Mouse (Mus musculus) CH12.LX (cell line): Measurements from ENCODE around the gene Tcp11. TPM values are rescaled to one million over a fixed set of nuclear protein-coding genes. Genes with fewer than 3 reads are reported as not detected.

Experiments used
- DNase-seq: peaks from one replicate; pipeline ENCODE4 v3.0.0-alpha.2; 2013; ENCODE audit errors: extremely low read depth
- H3K27ac ChIP-seq: 2 replicates; pipeline ENCODE4 v1.5.1; 2012; ENCODE audit warnings: low read depth, mild to moderate bottlenecking, control low read depth, moderate library complexity; ENCODE audit not compliant: insufficient read depth
- H3K27me3 ChIP-seq: replicated peaks from 2 replicates; pipeline ENCODE3; 2012; ENCODE audit warnings: inconsistent platforms
- H3K36me3 ChIP-seq, 2 experiments: replicated peaks in 1 of 2; 2 replicates each; pipeline versions ENCODE3 to v1.6.1; 2012; ENCODE audit warnings: inconsistent platforms in 1 of 2, low read length in 1 of 2, mild to moderate bottlenecking in 1 of 2, mixed read lengths in 1 of 2, moderate library complexity in 1 of 2; ENCODE audit not compliant: control insufficient read depth in 1 of 2, insufficient read depth in 1 of 2
- H3K4me1 ChIP-seq, 2 experiments: 2 replicates each; pipeline ENCODE4 v1.6.1; 2012; ENCODE audit warnings: inconsistent platforms in 1 of 2, moderate library complexity in 1 of 2; ENCODE audit not compliant: insufficient read depth in 2 of 2, control insufficient read depth in 1 of 2
- H3K4me2 ChIP-seq: 2 replicates; pipeline ENCODE4 v1.6.1; 2012; ENCODE audit warnings: low read depth, mild to moderate bottlenecking, control low read depth; ENCODE audit not compliant: poor library complexity, insufficient read depth, severe bottlenecking
- H3K4me3 ChIP-seq, 3 experiments: fragments of 150-350 bp in 1 of 3; sonication (generic) in 1 of 3; replicated peaks in 1 of 3; 2 replicates each; pipeline versions ENCODE3 to v1.5.1; 2011 to 2012; ENCODE audit warnings: low read depth in 2 of 3, low read length in 2 of 3, mild to moderate bottlenecking in 2 of 3, moderate library complexity in 2 of 3, control low read depth in 1 of 3, improper control_type of control experiment in 1 of 3, inconsistent platforms in 1 of 3, mixed read lengths in 1 of 3; ENCODE audit not compliant: poor library complexity in 1 of 3
- H3K79me2 ChIP-seq: replicated peaks from 2 replicates; pipeline ENCODE4 v1.6.1; 2012; ENCODE audit warnings: mild to moderate bottlenecking, moderate library complexity; ENCODE audit not compliant: control insufficient read depth, poor library complexity, insufficient read depth, severe bottlenecking; ENCODE audit errors: extremely low read depth
- H3K9ac ChIP-seq: 2 replicates; pipeline ENCODE4 v1.6.1; 2012; ENCODE audit warnings: low read depth, mild to moderate bottlenecking, control low read depth, moderate library complexity; ENCODE audit not compliant: insufficient read depth
- H3K9me3 ChIP-seq: replicated peaks from 2 replicates; pipeline ENCODE3; 2012; ENCODE audit warnings: low read length, inconsistent platforms, mixed read lengths
- BHLHE40 ChIP-seq: IDR thresholded peaks from 2 replicates; pipeline ENCODE4 v1.6.1; 2011; ENCODE audit warnings: mild to moderate bottlenecking, low read depth, low read length, improper control_type of control experiment
- CHD1 ChIP-seq: IDR thresholded peaks from 2 replicates; pipeline ENCODE4 v1.6.1; 2012; ENCODE audit warnings: low read depth, low read length, improper control_type of control experiment, inconsistent platforms
- CHD2 ChIP-seq: IDR thresholded peaks from 2 replicates; pipeline ENCODE4 v1.6.1; 2011; ENCODE audit warnings: low read length, improper control_type of control experiment
- CTCF ChIP-seq, 2 experiments: IDR thresholded peaks in 1 of 2; conservative IDR thresholded peaks in 1 of 2; 2 replicates each; pipeline ENCODE4 v1.5.1; 2011 to 2012; ENCODE audit warnings: low read depth in 2 of 2, low read length in 2 of 2, improper control_type of control experiment in 1 of 2, inconsistent platforms in 1 of 2, mild to moderate bottlenecking in 1 of 2, moderate library complexity in 1 of 2
- E2F4 ChIP-seq: IDR thresholded peaks from 2 replicates; pipeline ENCODE4 v1.6.1; 2011; ENCODE audit warnings: low read depth, low read length, improper control_type of control experiment; ENCODE audit not compliant: insufficient replicate concordance
- GABPA ChIP-seq: IDR thresholded peaks from 2 replicates; pipeline ENCODE4 v1.6.1; 2012; ENCODE audit warnings: low read depth, low read length, improper control_type of control experiment, inconsistent platforms; ENCODE audit not compliant: insufficient replicate concordance
- HCFC1 ChIP-seq: IDR thresholded peaks from 2 replicates; pipeline ENCODE4 v1.6.1; 2012; ENCODE audit warnings: low read depth, mild to moderate bottlenecking, inconsistent platforms, low read length, improper control_type of control experiment
- IRF4 ChIP-seq: IDR thresholded peaks from 2 replicates; pipeline ENCODE4 v1.6.1; 2014; ENCODE audit warnings: low read depth, mild to moderate bottlenecking, inconsistent platforms, low read length, improper control_type of control experiment
- MAFK ChIP-seq: IDR thresholded peaks from 2 replicates; pipeline ENCODE4 v1.6.1; 2011; ENCODE audit warnings: low read length, improper control_type of control experiment; ENCODE audit not compliant: insufficient replicate concordance
- MAX ChIP-seq: IDR thresholded peaks from 2 replicates; pipeline ENCODE4 v1.6.1; 2011; ENCODE audit warnings: low read length, improper control_type of control experiment
- MXI1 ChIP-seq: IDR thresholded peaks from 2 replicates; pipeline ENCODE4 v1.6.1; 2011; ENCODE audit warnings: mild to moderate bottlenecking, low read depth, low read length, improper control_type of control experiment
- MYC ChIP-seq: IDR thresholded peaks from 2 replicates; pipeline ENCODE4 v1.6.1; 2011; ENCODE audit warnings: low read depth, mild to moderate bottlenecking, improper control_type of control experiment, low read length
- NELFE ChIP-seq: IDR thresholded peaks from 2 replicates; pipeline ENCODE4 v1.6.1; 2011; ENCODE audit warnings: low read depth, low read length, improper control_type of control experiment
- NRF1 ChIP-seq: IDR thresholded peaks from 2 replicates; pipeline ENCODE4 v1.6.1; 2014; ENCODE audit warnings: low read depth, mild to moderate bottlenecking, inconsistent platforms, low read length, improper control_type of control experiment, moderate library complexity
- POLR2AphosphoS2 ChIP-seq: IDR thresholded peaks from 2 replicates; pipeline ENCODE4 v1.6.1; 2011; ENCODE audit warnings: low read depth, low read length, improper control_type of control experiment
- RAD21 ChIP-seq: IDR thresholded peaks from 2 replicates; pipeline ENCODE4 v1.6.1; 2011; ENCODE audit warnings: low read depth, mild to moderate bottlenecking, low read length, improper control_type of control experiment, moderate library complexity
- SIN3A ChIP-seq: IDR thresholded peaks from 2 replicates; pipeline ENCODE4 v1.6.1; 2012; ENCODE audit warnings: low read length, improper control_type of control experiment, inconsistent platforms
- SMC3 ChIP-seq: IDR thresholded peaks from 2 replicates; pipeline ENCODE4 v1.6.1; 2011; ENCODE audit warnings: low read depth, low read length, improper control_type of control experiment
- TBP ChIP-seq: conservative IDR thresholded peaks from 2 replicates; pipeline ENCODE4 v1.6.1; 2011; ENCODE audit warnings: low read depth, low read length, improper control_type of control experiment
- TCF12 ChIP-seq: IDR thresholded peaks from 2 replicates; pipeline ENCODE4 v1.6.1; 2014; ENCODE audit warnings: low read depth, mild to moderate bottlenecking, inconsistent platforms, low read length, improper control_type of control experiment
- UBTF ChIP-seq: IDR thresholded peaks from 2 replicates; pipeline ENCODE4 v1.6.1; 2012; ENCODE audit warnings: low read depth, mild to moderate bottlenecking, inconsistent platforms, low read length, improper control_type of control experiment, moderate library complexity
- USF1 ChIP-seq: IDR thresholded peaks from 2 replicates; pipeline ENCODE4 v1.6.1; 2014; ENCODE audit warnings: low read depth, mild to moderate bottlenecking, inconsistent platforms, low read length, improper control_type of control experiment
- ZC3H11A ChIP-seq: IDR thresholded peaks from 2 replicates; pipeline ENCODE4 v1.6.1; 2012; ENCODE audit warnings: low read depth, mild to moderate bottlenecking, inconsistent platforms, low read length, improper control_type of control experiment
- ZMIZ1 ChIP-seq: IDR thresholded peaks from 2 replicates; pipeline ENCODE4 v1.6.1; 2012; ENCODE audit warnings: low read depth, mild to moderate bottlenecking, inconsistent platforms, low read length, improper control_type of control experiment
- dilution Hi-C: fragments of 300-500 bp; cut with MboI; formaldehyde crosslinking; loops from 2 replicates; pipeline ENCODE4 v1.14.3; 2020; ENCODE audit warnings: low sequenced_read_pairs; ENCODE audit not compliant: extremely low pct_unique_long_range_greater_than_20kb, extremely low pct_ligation_motif_present
- in situ Hi-C: fragments of 300-500 bp; cut with MboI; formaldehyde crosslinking; loops from 3 replicates; pipeline ENCODE4 v1.14.3; 2019; ENCODE audit warnings: low sequenced_read_pairs, low pct_ligation_motif_present, low pct_unique_long_range_greater_than_20kb, mixed read lengths
- polyA plus RNA-seq: library from polyadenylated mRNA; unstranded; fragments of >175 nt; gene quantifications from 2 replicates; pipeline ENCODE4 v1.2.1, GENCODE M21; 2012; ENCODE audit warnings: low read depth; ENCODE audit not compliant: insufficient read length
- total RNA-seq, 2 experiments: library from RNA; depleted of rRNA; stranded (reverse); fragments of 300-350 nt in 1 of 2; fragments of >200 nt in 1 of 2; gene quantifications; 2 replicates each; pipeline ENCODE4 v1.2.3; 2012 to 2014

Gene Tcp11
- total and polyA plus RNA-seq, 3 experiments = not detected

GRCm38 (mm10) chr17:28093837-28094236, 13.4 kb upstream of the Tcp11 start:
- dilution Hi-C loops = no loop called here
- Histone ChIP-seq H3K36me3 (no peaks in the 10 kb centered on the region), H3K27me3 (no peaks in the 10 kb centered on the region), H3K9ac (no peak overlapping the region), H3K4me2 (no peak overlapping the region), H3K4me3 (no peak overlapping the region), H3K9me3 (peaks cover 26% of the 10 kb centered on the region), H3K27ac (no peak overlapping the region), H3K4me1 (no peaks in the 10 kb centered on the region), H3K79me2 (no peaks in the 10 kb centered on the region)
- in situ Hi-C loops = loop anchor here (5.0 to 25.0 kb wide), 2 partner anchors 38 to 218 kb away; partner anchors contain the start of gene Fance
- TF ChIP-seq CTCF (conservative IDR thresholded peaks at IDR 0.05 in 1 of 2, IDR thresholded peaks at IDR 0.05 in 1 of 2; ENCODE audit: low read depth in 2 of 2, low read length in 2 of 2) (peak in 1 of 2 experiments; percentile 10; a peak in 1 of 4 replicates), MAX (no peak)
- no peak for DNase-seq

GRCm38 (mm10) chr17:28092297-28092696, 11.9 kb upstream of the Tcp11 start:
- TF ChIP-seq IRF4 (no peak), SIN3A (no peak), E2F4 (no peak), SMC3 (peak; percentile 31; the same call in 1 of the 2 replicates), MAFK (no peak), UBTF (no peak), GABPA (no peak), NELFE (no peak), ZC3H11A (no peak), ZMIZ1 (no peak), POLR2AphosphoS2 (no peak), CHD2 (no peak), MYC (no peak), TCF12 (no peak), RAD21 (peak; percentile 24), CTCF (conservative IDR thresholded peaks at IDR 0.05 in 1 of 2, IDR thresholded peaks at IDR 0.05 in 1 of 2; ENCODE audit: low read depth in 2 of 2, low read length in 2 of 2) (peak; percentile 20 to 49; a peak in 2 of 4 replicates), CHD1 (no peak), BHLHE40 (no peak), USF1 (no peak), HCFC1 (no peak), NRF1 (no peak), MXI1 (no peak), TBP (no peak)
- H3K9me3 ChIP-seq = peaks cover 16% of the 10 kb centered on the region
- dilution Hi-C loops = no loop called here
- H3K79me2 ChIP-seq = no peaks in the 10 kb centered on the region
- H3K36me3 ChIP-seq = no peaks in the 10 kb centered on the region
- H3K4me1 ChIP-seq = no peaks in the 10 kb centered on the region
- H3K27ac ChIP-seq = no peak overlapping the region
- H3K9ac ChIP-seq = no peak overlapping the region
- H3K27me3 ChIP-seq = no peaks in the 10 kb centered on the region
- no peak overlapping the region for H3K4me3 ChIP-seq
- H3K4me2 ChIP-seq = no peak overlapping the region
- DNase-seq = no peak
- in situ Hi-C loops = loop anchor here (5.0 to 25.0 kb wide), 2 partner anchors 40 to 220 kb away; partner anchors contain the start of gene Fance
